Comparison of ENCODE assay signal across 26 mouse cellular contexts in genomic region chr9:27768788-27769187, GRCm38 (mm10). TPM values are rescaled to one million over a fixed set of nuclear protein-coding genes. Genes with fewer than 3 reads are reported as not detected.
"Had no signal": no experiment of that assay in that cellular context is flagged by ENCODE, and none has a peak within 500 bp of the region (broad histone marks: within the 10 kb centered on the region; RNA-seq: fewer than 3 reads in every experiment).

No protein-coding gene starts in this region.

- ATAC-seq: hindbrain, embryonic 16.5 days; inflammation-experienced regulatory T-cells, adult 6 months; intestine, embryonic 15.5 days; intestine, postnatal 0 days; liver, postnatal 0 days had no signal

- H3K27me3 ChIP-seq: heart, embryonic 12.5 days; hindbrain, embryonic 12.5 days; intestine, embryonic 15.5 days; limb, embryonic 12.5 days; liver, embryonic 13.5 days; liver, embryonic 15.5 days had no signal

- DNase-seq: gastrocnemius, postnatal 14 days; gastrocnemius, postnatal 36 days; heart, adult 18-20 months; heart, postnatal 10 days; heart, postnatal 36 days; kidney, adult 18-20 months; kidney, adult 8-10 months; kidney, postnatal 10 days; kidney, postnatal 25 days; kidney, postnatal 4 days; liver; liver, embryonic 13.5 days; liver, postnatal 0 days had no signal

- H3K9ac ChIP-seq: heart, embryonic 12.5 days; hindbrain, embryonic 12.5 days; hindbrain, embryonic 14.5 days; intestine, embryonic 15.5 days; limb, embryonic 12.5 days; liver, embryonic 13.5 days; liver, embryonic 15.5 days; liver, postnatal 0 days had no signal

- H3K9me3 ChIP-seq: heart, embryonic 10.5 days; heart, embryonic 12.5 days; hindbrain, embryonic 12.5 days; intestine, embryonic 15.5 days; limb, embryonic 10.5 days; limb, embryonic 12.5 days; liver, embryonic 13.5 days; liver, embryonic 15.5 days had no signal

- H3K4me2 ChIP-seq: heart, embryonic 12.5 days; hindbrain, embryonic 12.5 days; hindbrain, embryonic 14.5 days; intestine, embryonic 15.5 days; limb, embryonic 12.5 days; liver, embryonic 11.5 days; liver, embryonic 13.5 days; liver, embryonic 15.5 days had no signal

- H3K27ac ChIP-seq: heart, embryonic 10.5 days; hindbrain, embryonic 12.5 days; hindbrain, embryonic 14.5 days; intestine, embryonic 15.5 days; limb, embryonic 10.5 days; limb, embryonic 12.5 days; liver, embryonic 13.5 days; liver, embryonic 15.5 days had no signal

- H3K4me3 ChIP-seq: heart, embryonic 10.5 days; heart, embryonic 12.5 days; hindbrain, embryonic 12.5 days; intestine, embryonic 15.5 days; limb, embryonic 10.5 days; limb, embryonic 12.5 days; liver, embryonic 13.5 days; liver, embryonic 15.5 days had no signal

- H3K4me1 ChIP-seq: heart, embryonic 10.5 days; heart, embryonic 12.5 days; hindbrain, embryonic 12.5 days; intestine, embryonic 15.5 days; limb, embryonic 10.5 days; limb, embryonic 12.5 days; liver, embryonic 13.5 days; liver, embryonic 15.5 days had no signal

- H3K36me3 ChIP-seq: heart, embryonic 10.5 days; heart, embryonic 12.5 days; hindbrain, embryonic 12.5 days; intestine, embryonic 15.5 days; limb, embryonic 10.5 days; limb, embryonic 12.5 days; liver, embryonic 13.5 days; liver, embryonic 15.5 days had no signal

RNA-seq across cellular contexts. Expression of gene Opcml, which starts 21.8 kb away (rescaled TPM):
- total RNA-seq: hematopoietic stem cell, adult 5-6 weeks had no signal
